Mouse (Mus musculus): ENCODE measurements around the gene Cdca7. TPM values are rescaled to one million over a fixed set of nuclear protein-coding genes. Genes with fewer than 3 reads are reported as not detected.

Cdca7 gene
- 27.4 and 44.6 TPM in 2 replicates for polyA plus RNA-seq (2011; ENCODE audit: insufficient read depth, insufficient read length, low replicate concordance, missing spikeins)

- WGBS: under 1% methylated on average over 58 of the region's 58 CpGs
- H3K4me3 ChIP-seq (replicated peaks; ENCODE audit: control insufficient read depth, low read depth, low read length): peak within 1 kb of the TSS; percentile 94
- TF ChIP-seq POLR2A (IDR thresholded peaks at IDR 0.05; ENCODE audit: borderline replicate concordance, control insufficient read depth, low read depth, low read length) (peak; percentile 27; the same call in 1 of the 2 replicates), CTCF (IDR thresholded peaks at IDR 0.05; ENCODE audit: control insufficient read depth, insufficient read depth, low read length) (no peak)
- H3K27ac ChIP-seq (ENCODE audit: control insufficient read depth, insufficient read depth, low read depth, low read length, poor library complexity): peak within 1 kb of the TSS; percentile 95
- no peaks in the 10 kb centered on the region; the same call in 1 of the 2 replicates for H3K4me1 ChIP-seq (ENCODE audit: control insufficient read depth, insufficient read depth, low read length)
Observed at GRCm38 (mm10) chr2:72475797-72476485, at the start of gene Cdca7. TSS of gene Cdca7 (plus strand) at chr2:72476159.

- TF ChIP-seq CTCF (IDR thresholded peaks at IDR 0.05; ENCODE audit: control insufficient read depth, insufficient read depth, low read length): no peak
- TF ChIP-seq POLR2A (IDR thresholded peaks at IDR 0.05; ENCODE audit: borderline replicate concordance, control insufficient read depth, low read depth, low read length): no peak
- no peak overlapping the region for H3K27ac ChIP-seq (ENCODE audit: control insufficient read depth, insufficient read depth, low read depth, low read length, poor library complexity)
- WGBS: 89% methylated on average over 8 of the region's 8 CpGs
- H3K4me1 ChIP-seq (ENCODE audit: control insufficient read depth, insufficient read depth, low read length): no peaks in the 10 kb centered on the region; the same call in 1 of the 2 replicates
- H3K4me3 ChIP-seq (replicated peaks; ENCODE audit: control insufficient read depth, low read depth, low read length): no peak overlapping the region
Observed at GRCm38 (mm10) chr2:72426776-72427175, 49.2 kb upstream of the Cdca7 start.

GRCm38 (mm10) chr2:72427288-72427687 is 48.7 kb upstream of the Cdca7 start:
- Histone ChIP-seq H3K4me3 (replicated peaks; ENCODE audit: control insufficient read depth, low read depth, low read length) (no peak overlapping the region), H3K27ac (ENCODE audit: control insufficient read depth, insufficient read depth, low read depth, low read length, poor library complexity) (no peak overlapping the region), H3K4me1 (ENCODE audit: control insufficient read depth, insufficient read depth, low read length) (no peaks in the 10 kb centered on the region; the same call in 1 of the 2 replicates)
- 90% methylated on average over 11 of the region's 11 CpGs for WGBS
- TF ChIP-seq POLR2A (IDR thresholded peaks at IDR 0.05; ENCODE audit: borderline replicate concordance, control insufficient read depth, low read depth, low read length): no peak
- no peak for TF ChIP-seq CTCF (IDR thresholded peaks at IDR 0.05; ENCODE audit: control insufficient read depth, insufficient read depth, low read length)

GRCm38 (mm10) chr2:72438941-72439533 is 36.9 kb upstream of the Cdca7 start:
- TF ChIP-seq CTCF (IDR thresholded peaks at IDR 0.05; ENCODE audit: control insufficient read depth, insufficient read depth, low read length): no peak
- no peak for TF ChIP-seq POLR2A (IDR thresholded peaks at IDR 0.05; ENCODE audit: borderline replicate concordance, control insufficient read depth, low read depth, low read length)
- H3K4me3 ChIP-seq (replicated peaks; ENCODE audit: control insufficient read depth, low read depth, low read length): no peak overlapping the region
- peaks cover 2% of the 10 kb centered on the region; the same call in 1 of the 2 replicates for H3K4me1 ChIP-seq (ENCODE audit: control insufficient read depth, insufficient read depth, low read length)
- WGBS: 87% methylated on average over 8 of the region's 8 CpGs
- H3K27ac ChIP-seq (ENCODE audit: control insufficient read depth, insufficient read depth, low read depth, low read length, poor library complexity): no peak overlapping the region

- 91% methylated on average over 9 of the region's 9 CpGs for WGBS
- H3K4me1 ChIP-seq (ENCODE audit: control insufficient read depth, insufficient read depth, low read length): peaks cover 2% of the 10 kb centered on the region; the same call in 1 of the 2 replicates
- H3K27ac ChIP-seq (ENCODE audit: control insufficient read depth, insufficient read depth, low read depth, low read length, poor library complexity): no peak overlapping the region
- no peak overlapping the region for H3K4me3 ChIP-seq (replicated peaks; ENCODE audit: control insufficient read depth, low read depth, low read length)
- TF ChIP-seq POLR2A (IDR thresholded peaks at IDR 0.05; ENCODE audit: borderline replicate concordance, control insufficient read depth, low read depth, low read length) (no peak), CTCF (IDR thresholded peaks at IDR 0.05; ENCODE audit: control insufficient read depth, insufficient read depth, low read length) (no peak)
Observed at GRCm38 (mm10) chr2:72441010-72441409, 34.9 kb upstream of the Cdca7 start.

GRCm38 (mm10) chr2:72442825-72443224 is 33.1 kb upstream of the Cdca7 start:
- H3K27ac ChIP-seq (ENCODE audit: control insufficient read depth, insufficient read depth, low read depth, low read length, poor library complexity): peak overlapping the region; percentile 88
- 37% methylated on average over 6 of the region's 6 CpGs for WGBS
- TF ChIP-seq CTCF (IDR thresholded peaks at IDR 0.05; ENCODE audit: control insufficient read depth, insufficient read depth, low read length) (no peak), POLR2A (IDR thresholded peaks at IDR 0.05; ENCODE audit: borderline replicate concordance, control insufficient read depth, low read depth, low read length) (no peak)
- H3K4me1 ChIP-seq (ENCODE audit: control insufficient read depth, insufficient read depth, low read length): peaks cover 2% of the 10 kb centered on the region; the same call in 1 of the 2 replicates
- no peak overlapping the region for H3K4me3 ChIP-seq (replicated peaks; ENCODE audit: control insufficient read depth, low read depth, low read length)

- H3K4me1 ChIP-seq (ENCODE audit: control insufficient read depth, insufficient read depth, low read length): peaks cover 2% of the 10 kb centered on the region; the same call in 1 of the 2 replicates
- 40% methylated on average over 3 of the region's 3 CpGs for WGBS
- H3K27ac ChIP-seq (ENCODE audit: control insufficient read depth, insufficient read depth, low read depth, low read length, poor library complexity): peak overlapping the region; percentile 70; the same call in 1 of the 2 replicates
- no peak overlapping the region for H3K4me3 ChIP-seq (replicated peaks; ENCODE audit: control insufficient read depth, low read depth, low read length)
- no peak for TF ChIP-seq POLR2A (IDR thresholded peaks at IDR 0.05; ENCODE audit: borderline replicate concordance, control insufficient read depth, low read depth, low read length)
Observed at GRCm38 (mm10) chr2:72443960-72444359, 32.0 kb upstream of the Cdca7 start.

GRCm38 (mm10) chr2:72446106-72446505 is 29.9 kb upstream of the Cdca7 start:
- peaks cover 2% of the 10 kb centered on the region; the same call in 1 of the 2 replicates for H3K4me1 ChIP-seq (ENCODE audit: control insufficient read depth, insufficient read depth, low read length)
- no peak for TF ChIP-seq POLR2A (IDR thresholded peaks at IDR 0.05; ENCODE audit: borderline replicate concordance, control insufficient read depth, low read depth, low read length)
- TF ChIP-seq CTCF (IDR thresholded peaks at IDR 0.05; ENCODE audit: control insufficient read depth, insufficient read depth, low read length): no peak
- 61% methylated on average over 3 of the region's 3 CpGs for WGBS
- peak overlapping the region; percentile 5; the same call in 1 of the 2 replicates for H3K27ac ChIP-seq (ENCODE audit: control insufficient read depth, insufficient read depth, low read depth, low read length, poor library complexity)
- H3K4me3 ChIP-seq (replicated peaks; ENCODE audit: control insufficient read depth, low read depth, low read length): no peak overlapping the region

Data from bone marrow, adult 2 months (tissue).